Mouse (Mus musculus): ENCODE results near the gene Polr3gl. TPM values are rescaled to one million over a fixed set of nuclear protein-coding genes. Genes with fewer than 3 reads are reported as not detected.

The Polr3gl gene
- polyA plus RNA-seq, 1 experiment = 7.5 TPM

DNA sequence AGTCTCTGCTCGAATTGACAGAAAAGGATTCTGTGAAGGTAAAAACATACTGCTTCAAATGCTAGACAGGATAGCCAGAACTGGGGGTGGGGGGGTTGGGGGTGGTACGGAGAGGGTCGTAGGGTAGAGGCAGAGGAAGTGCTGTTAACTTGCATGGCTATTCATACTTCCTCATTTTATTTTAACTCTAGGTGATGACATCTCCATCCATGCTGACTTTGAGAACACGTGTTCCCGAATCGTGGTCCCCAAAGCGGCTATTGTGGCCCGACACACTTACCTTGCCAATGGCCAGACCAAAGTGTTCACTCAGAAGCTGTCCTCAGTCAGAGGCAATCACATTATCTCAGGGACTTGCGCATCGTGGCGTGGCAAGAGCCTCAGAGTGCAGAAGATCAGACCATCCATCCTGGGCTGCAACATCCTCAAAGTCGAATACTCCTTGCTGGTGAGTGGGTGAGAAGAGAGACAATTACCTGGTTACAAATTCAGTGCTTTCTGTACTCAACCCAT, 34.5 kb downstream of the Polr3gl start:
- no peak for DNase-seq (ENCODE audit: low read depth, low spot score)
- WGBS = 1% methylated on average over 12 of the region's 12 CpGs

GRCm38 (mm10) chr3:96558668-96559196, 35.2 kb downstream of the Polr3gl start:
- DNase-seq (ENCODE audit: low read depth, low spot score) = no peak
- WGBS = under 1% methylated on average over 10 of the region's 10 CpGs

DNA sequence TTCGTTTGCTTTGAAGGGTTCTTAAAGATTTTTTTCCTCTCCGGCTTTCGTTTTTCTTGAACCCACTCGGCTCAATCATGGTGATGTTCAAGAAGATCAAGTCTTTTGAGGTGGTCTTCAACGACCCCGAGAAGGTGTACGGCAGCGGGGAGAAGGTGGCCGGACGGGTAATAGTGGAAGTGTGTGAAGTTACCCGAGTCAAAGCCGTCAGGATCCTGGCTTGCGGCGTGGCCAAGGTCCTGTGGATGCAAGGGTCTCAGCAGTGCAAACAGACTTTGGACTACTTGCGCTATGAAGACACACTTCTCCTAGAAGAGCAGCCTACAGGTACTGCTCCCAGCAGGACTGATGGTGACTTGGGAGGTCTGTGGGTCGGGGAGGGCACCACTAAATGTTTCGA, 35.8 kb downstream of the Polr3gl start:
- no peak for DNase-seq (ENCODE audit: low read depth, low spot score)
- WGBS = under 1% methylated on average over 17 of the region's 17 CpGs

DNA sequence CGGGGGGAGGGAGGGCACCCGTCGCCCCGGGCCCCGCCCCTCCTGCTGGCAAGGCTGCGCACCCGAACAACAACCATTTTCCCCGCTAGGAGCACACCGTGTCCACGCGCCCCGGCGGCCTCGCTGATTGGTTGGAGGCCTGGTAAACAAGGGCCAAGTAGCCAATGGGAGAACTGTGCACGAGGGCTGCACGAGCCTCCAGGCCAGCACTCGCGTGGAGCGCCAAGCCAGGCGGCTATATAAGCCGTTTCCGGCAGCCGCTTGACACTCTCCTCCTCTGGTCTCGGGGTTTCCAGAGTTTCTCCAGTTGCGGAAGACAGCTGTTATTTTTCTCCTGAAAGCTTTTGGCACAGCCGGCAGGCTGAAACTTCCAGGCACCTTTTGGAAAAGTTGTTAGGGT, 36.3 kb downstream of the Polr3gl start, which contains the start of gene Txnip:
Txnip (plus strand) TSS at position 264 of the 400 bp plus-strand sequence.
- DNase-seq (ENCODE audit: low read depth, low spot score) = no peak
- WGBS = under 1% methylated on average over 26 of the region's 26 CpGs

GRCm38 (mm10) chr3:96556651-96557635, 37.0 kb downstream of the Polr3gl start:
- DNase-seq (ENCODE audit: low read depth, low spot score) = no peak
- 1% methylated on average over 22 of the region's 22 CpGs for WGBS

DNA sequence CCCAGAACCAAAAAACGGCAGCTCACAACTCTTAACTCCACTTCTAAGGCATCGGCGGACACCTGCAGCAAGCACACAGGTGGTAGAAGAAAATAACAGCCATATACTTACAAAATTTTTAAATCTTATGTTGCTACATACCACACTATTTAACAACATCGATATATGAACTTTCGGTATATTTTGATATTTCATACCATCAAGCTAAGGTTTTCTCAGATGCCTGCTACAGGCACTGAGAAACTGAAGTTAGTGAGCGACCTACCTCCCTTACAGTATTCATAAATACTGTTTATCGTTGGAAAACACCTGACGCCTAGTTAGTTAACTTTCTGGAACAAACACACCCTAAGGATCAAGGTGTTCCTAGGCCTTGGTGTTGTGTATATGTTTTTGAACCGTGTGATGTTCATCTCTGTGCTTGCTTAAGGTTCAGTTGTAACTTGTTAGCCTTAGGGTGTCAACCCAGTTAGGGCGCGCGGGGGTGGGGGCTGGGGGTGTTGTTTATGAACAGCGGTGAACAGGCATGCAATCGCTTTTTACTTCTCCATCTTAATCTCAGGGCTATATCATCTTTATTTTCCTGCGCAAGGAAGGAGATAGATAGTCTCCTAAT, 37.9 kb downstream of the Polr3gl start:
- WGBS = 23% methylated on average over 15 of the region's 15 CpGs
- DNase-seq (ENCODE audit: low read depth, low spot score) = no peak

DNA sequence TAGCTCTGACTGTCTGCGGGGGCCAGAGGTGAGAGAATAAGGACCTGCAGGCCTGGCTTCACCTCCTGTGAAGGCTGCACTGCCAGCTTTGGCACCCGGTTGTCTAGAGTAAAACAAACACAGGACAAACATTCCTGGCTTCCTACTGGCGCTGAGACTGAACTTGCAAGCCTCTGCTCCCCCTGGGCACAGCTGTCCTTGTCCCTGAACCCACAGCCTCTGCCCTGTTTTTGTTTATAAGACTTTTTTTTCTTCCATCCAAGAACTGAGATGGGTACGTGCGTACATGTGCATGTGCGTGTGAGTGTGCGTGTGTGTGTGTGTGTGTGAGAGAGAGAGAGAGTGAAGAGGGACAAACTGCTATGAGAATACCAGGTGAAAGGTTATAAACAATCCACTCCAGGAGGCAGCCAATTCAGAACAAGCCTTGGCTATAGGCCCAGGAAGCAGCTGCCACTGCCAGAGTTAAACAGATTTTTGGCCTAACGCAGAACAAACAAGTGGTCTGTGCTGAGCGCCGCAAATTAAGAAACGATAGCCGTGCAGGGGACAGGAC, 38.9 kb downstream of the Polr3gl start:
- WGBS = 9% methylated on average over 12 of the region's 12 CpGs
- DNase-seq (ENCODE audit: low read depth, low spot score) = no peak

- DNase-seq (ENCODE audit: low read depth, low spot score) = no peak
- 46% methylated on average over 6 of the region's 6 CpGs for WGBS
Observed at GRCm38 (mm10) chr3:96554251-96554650, 39.7 kb downstream of the Polr3gl start.

GRCm38 (mm10) chr3:96553601-96554000, 40.4 kb downstream of the Polr3gl start:
- 50% methylated on average over 6 of the region's 6 CpGs for WGBS
- DNase-seq (ENCODE audit: low read depth, low spot score) = no peak

DNA sequence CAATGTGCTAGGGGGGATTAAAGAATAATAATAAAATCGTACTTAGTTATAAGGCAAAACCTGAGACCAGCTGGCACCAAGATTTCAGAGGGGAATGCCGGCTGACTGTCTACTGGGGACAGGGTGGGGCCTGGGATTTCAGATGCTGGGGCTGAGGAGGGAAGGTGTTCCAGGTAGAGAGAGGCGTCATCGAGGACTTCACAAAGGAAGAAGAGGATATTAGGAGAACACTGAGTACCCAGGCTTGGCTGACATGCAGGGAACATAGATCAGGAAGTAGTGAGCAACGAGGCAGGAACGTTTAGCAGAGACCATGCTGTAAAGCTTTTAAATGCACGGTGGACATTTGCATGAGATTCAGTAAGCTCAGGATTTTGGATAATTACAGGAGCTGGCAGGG, 42.1 kb downstream of the Polr3gl start:
- no peak for DNase-seq (ENCODE audit: low read depth, low spot score)
- WGBS = 13% methylated on average over 7 of the region's 7 CpGs

DNA sequence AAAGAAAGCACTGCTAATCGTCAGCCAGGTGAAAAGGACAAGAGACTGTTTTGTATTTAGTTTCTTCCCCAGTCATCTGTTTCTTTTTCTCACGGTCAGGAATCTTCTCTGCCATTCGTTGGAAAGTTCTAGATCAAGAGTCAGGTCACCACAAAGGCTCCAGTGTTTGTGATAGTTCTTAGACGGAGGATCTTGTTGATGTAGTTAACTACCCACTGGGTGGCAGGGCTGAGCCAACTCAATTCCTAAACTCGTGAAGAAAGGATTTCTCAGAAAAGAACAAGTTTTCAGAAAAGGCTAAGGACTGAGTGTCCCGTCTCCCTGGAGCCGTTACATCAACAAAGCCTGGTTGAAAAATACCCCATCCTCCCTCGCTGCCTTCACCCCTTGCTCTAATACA, 42.8 kb downstream of the Polr3gl start:
- DNase-seq (ENCODE audit: low read depth, low spot score) = no peak
- WGBS = 2% methylated on average over 8 of the region's 8 CpGs

GRCm38 (mm10) chr3:96549346-96549745, 44.6 kb downstream of the Polr3gl start:
- WGBS = 81% methylated on average over 5 of the region's 5 CpGs
- no peak for DNase-seq (ENCODE audit: low read depth, low spot score)

- WGBS = 83% methylated on average over 7 of the region's 7 CpGs
- DNase-seq (ENCODE audit: low read depth, low spot score) = no peak
Observed at GRCm38 (mm10) chr3:96548824-96549223, 45.2 kb downstream of the Polr3gl start.

- WGBS = 12% methylated on average over 14 of the region's 14 CpGs
- DNase-seq (ENCODE audit: low read depth, low spot score) = peak; percentile 36
Observed at GRCm38 (mm10) chr3:96547389-96547960, 46.5 kb downstream of the Polr3gl start.

- 38% methylated on average over 4 of the region's 4 CpGs for WGBS
- DNase-seq (ENCODE audit: low read depth, low spot score) = no peak
Observed at GRCm38 (mm10) chr3:96546880-96547279, 47.1 kb downstream of the Polr3gl start.

- DNase-seq (ENCODE audit: low read depth, low spot score) = no peak
- WGBS = 11% methylated on average over 1 of the region's 1 CpGs
Observed at GRCm38 (mm10) chr3:96545565-96545964, 48.4 kb downstream of the Polr3gl start.

GRCm38 (mm10) chr3:96543345-96543744, 50.6 kb downstream of the Polr3gl start:
- WGBS = 67% methylated on average over 11 of the region's 11 CpGs
- DNase-seq (ENCODE audit: low read depth, low spot score) = no peak

- DNase-seq (ENCODE audit: low read depth, low spot score) = no peak
- WGBS = 80% methylated on average over 8 of the region's 8 CpGs
Observed at GRCm38 (mm10) chr3:96542554-96542953, 51.4 kb downstream of the Polr3gl start.

GRCm38 (mm10) chr3:96541328-96542078, 52.5 kb downstream of the Polr3gl start:
- no peak for DNase-seq (ENCODE audit: low read depth, low spot score)
- WGBS = 28% methylated on average over 14 of the region's 14 CpGs
